Mouse (Mus musculus) heart, embryonic 12.5 days (tissue): ENCODE data around the gene Casc3. TPM values are rescaled to one million over a fixed set of nuclear protein-coding genes. Genes with fewer than 3 reads are reported as not detected.

ENCODE experiments used
- ATAC-seq: fragments of 200-750 bp; cut with Nextera tagmentation; 2 replicates; pipeline ENCODE4 v1.8.0; 2017; ENCODE audit warnings: moderate TSS enrichment, moderate library complexity; ENCODE audit not compliant: insufficient number of reproducible peaks, low FRiP score
- H3K27ac ChIP-seq: fragments of 300-500 bp; sonication (generic); 2 replicates; pipeline ENCODE4 v1.5.1; 2016; ENCODE audit warnings: mild to moderate bottlenecking, moderate library complexity; ENCODE audit not compliant: poor library complexity, severe bottlenecking
- H3K27me3 ChIP-seq: fragments of 300-500 bp; sonication (generic); replicated peaks from 2 replicates; pipeline ENCODE4 v1.6.1; 2016; ENCODE audit warnings: mild to moderate bottlenecking, moderate library complexity
- H3K36me3 ChIP-seq: fragments of 300-500 bp; sonication (generic); 2 replicates; pipeline ENCODE4 v1.6.1; 2016; ENCODE audit warnings: mild to moderate bottlenecking, moderate library complexity
- H3K4me1 ChIP-seq: fragments of 300-500 bp; sonication (generic); replicated peaks from 2 replicates; pipeline ENCODE4 v1.6.1; 2016; ENCODE audit warnings: mild to moderate bottlenecking
- H3K4me2 ChIP-seq: fragments of 300-500 bp; sonication (generic); 2 replicates; pipeline ENCODE4 v1.6.1; 2016; ENCODE audit warnings: mild to moderate bottlenecking, moderate library complexity
- H3K4me3 ChIP-seq: fragments of 300-500 bp; sonication (generic); 2 replicates; pipeline ENCODE4 v1.5.1; 2016; ENCODE audit warnings: mild to moderate bottlenecking
- H3K9ac ChIP-seq: fragments of 300-500 bp; sonication (generic); 2 replicates; pipeline ENCODE4 v1.6.1; 2016; ENCODE audit warnings: mild to moderate bottlenecking, moderate library complexity
- H3K9me3 ChIP-seq: fragments of 300-500 bp; sonication (generic); replicated peaks from 2 replicates; pipeline ENCODE4 v1.6.1; 2016; ENCODE audit warnings: mild to moderate bottlenecking, moderate library complexity
- WGBS: fragments of 180-500 bp; shearing (Covaris S2); methylation state at CpG from one replicate; pipeline ENCODE4 v1.1.7; 2016; 5-methylcytosine and 5-hydroxymethylcytosine counted together
- polyA plus RNA-seq: library from polyadenylated mRNA; unstranded; fragments of >200 nt; fragmentation: Nextera tagmentation; extraction: Ambion mirVana; gene quantifications from 2 replicates; pipeline ENCODE4 v1.2.1, GENCODE M21; 2016

The Casc3 gene
- polyA plus RNA-seq, 1 experiment from 2014 or later: 31.8 TPM

DNA sequence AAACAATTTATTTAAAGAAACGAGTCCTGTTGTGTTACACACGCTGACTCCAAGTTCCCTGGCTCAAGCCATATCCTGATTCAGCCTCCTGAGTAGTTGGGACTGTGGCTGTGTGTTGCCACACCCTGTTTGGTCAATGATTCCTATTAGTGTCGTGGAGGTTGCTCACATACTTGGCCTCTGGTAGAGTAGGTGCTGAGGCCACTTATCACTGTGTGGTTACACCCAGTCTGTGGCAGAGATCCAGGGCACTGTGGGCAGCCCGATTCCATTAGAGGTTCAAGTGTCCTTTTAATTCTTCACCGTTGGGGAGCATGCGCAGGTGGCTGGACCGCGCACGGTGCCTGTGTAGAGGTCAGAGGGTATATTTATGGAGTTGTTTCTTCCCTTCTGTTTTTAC, 69.2 kb downstream of the Casc3 start:
- no peak for ATAC-seq
- H3K9me3 ChIP-seq: no peaks in the 10 kb centered on the region
- 89% methylated on average over 9 of the region's 9 CpGs for WGBS
- H3K4me3 ChIP-seq: no peak overlapping the region
- H3K27me3 ChIP-seq: no peaks in the 10 kb centered on the region
- H3K36me3 ChIP-seq: peaks cover 22% of the 10 kb centered on the region
- peaks cover 28% of the 10 kb centered on the region for H3K4me1 ChIP-seq
- H3K27ac ChIP-seq: no peak overlapping the region
- no peak overlapping the region for H3K9ac ChIP-seq
- no peak overlapping the region for H3K4me2 ChIP-seq

DNA sequence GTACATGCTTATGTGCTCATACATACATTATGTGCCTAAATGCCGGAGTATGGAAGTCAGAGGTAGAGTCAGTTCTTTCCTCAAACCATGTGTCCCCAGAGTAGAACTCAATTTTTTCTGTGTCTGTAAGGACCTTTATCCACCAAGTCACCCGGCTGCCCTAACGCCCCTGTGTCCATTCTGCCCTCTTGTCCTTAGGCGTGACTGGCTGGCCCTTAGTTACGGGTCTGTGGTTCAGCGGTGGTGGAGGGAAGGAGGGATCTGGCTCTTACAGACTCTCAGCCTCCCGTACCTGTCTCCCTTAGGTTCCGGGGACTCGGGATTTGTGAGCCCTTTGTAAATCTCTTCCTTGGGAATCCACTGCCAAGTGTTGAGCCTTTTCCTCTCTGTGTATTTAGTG, 72.3 kb downstream of the Casc3 start:
- no peak overlapping the region for H3K4me2 ChIP-seq
- H3K27me3 ChIP-seq: no peaks in the 10 kb centered on the region
- no peak overlapping the region for H3K4me3 ChIP-seq
- peaks cover 14% of the 10 kb centered on the region for H3K4me1 ChIP-seq
- no peak for ATAC-seq
- WGBS: 88% methylated on average over 9 of the region's 9 CpGs
- H3K36me3 ChIP-seq: peaks cover 16% of the 10 kb centered on the region
- no peaks in the 10 kb centered on the region for H3K9me3 ChIP-seq
- H3K27ac ChIP-seq: no peak overlapping the region
- H3K9ac ChIP-seq: no peak overlapping the region

Other genes with a start within 250 kb of the Casc3 start
- 66.9 and 71.0 TPM in 2 replicates for gene Ormdl3, start 217.5 kb upstream of the Casc3 start, polyA plus RNA-seq
- not detected in 2 replicates for gene Lrrc3c, start 206.6 kb upstream of the Casc3 start, polyA plus RNA-seq
- 0.18 and 0.47 TPM in 2 replicates for gene Gm12355, start 179.2 kb upstream of the Casc3 start, polyA plus RNA-seq
- not detected in 2 replicates for gene Gsdma3, start 178.5 kb upstream of the Casc3 start, polyA plus RNA-seq
- not detected in 2 replicates for gene Gsdma2, start 158.1 kb upstream of the Casc3 start, polyA plus RNA-seq
- not detected in 2 replicates for gene Gsdma, start 140.6 kb upstream of the Casc3 start, polyA plus RNA-seq
- gene Psmd3, start 122.4 kb upstream of the Casc3 start, polyA plus RNA-seq: 184 and 190 TPM in 2 replicates
- not detected in 2 replicates for gene Csf3, start 103.6 kb upstream of the Casc3 start, polyA plus RNA-seq
- 45.9 and 48.1 TPM in 2 replicates for gene Med24, start 75.5 kb upstream of the Casc3 start, polyA plus RNA-seq
- gene Thra, start 64.3 kb upstream of the Casc3 start, polyA plus RNA-seq: 27.0 and 29.8 TPM in 2 replicates
- gene Nr1d1, start 29.6 kb upstream of the Casc3 start, polyA plus RNA-seq: 6.4 TPM in 2 replicates
- 20.3 and 21.4 TPM in 2 replicates for gene Msl1, start 9.4 kb upstream of the Casc3 start, polyA plus RNA-seq
- 0.51 and 1.0 TPM in 2 replicates for gene Rapgefl1, start 31.9 kb downstream of the Casc3 start, polyA plus RNA-seq
- 3.0 and 3.3 TPM in 2 replicates for gene Wipf2, start 58.7 kb downstream of the Casc3 start, polyA plus RNA-seq
- 27.0 and 27.7 TPM in 2 replicates for gene Cdc6, start 102.9 kb downstream of the Casc3 start, polyA plus RNA-seq
- 33.8 and 35.1 TPM in 2 replicates for gene Rara, start 122.9 kb downstream of the Casc3 start, polyA plus RNA-seq
- gene Gjd3, start 178.1 kb downstream of the Casc3 start, polyA plus RNA-seq: 3.5 and 3.9 TPM in 2 replicates
- 196 and 201 TPM in 2 replicates for gene Top2a, start 219.3 kb downstream of the Casc3 start, polyA plus RNA-seq
- 371 and 382 TPM in 2 replicates for gene Igfbp4, start 236.3 kb downstream of the Casc3 start, polyA plus RNA-seq